Mouse (Mus musculus) cerebellum, adult 2 months (tissue): ENCODE results near the gene Rcn1.

Experiments
- CTCF ChIP-seq: fragments of 200-500 bp; IDR thresholded peaks from 2 replicates; pipeline ENCODE4 v1.5.1; 2011; ENCODE audit warnings: low read depth, mild to moderate bottlenecking, control low read depth, low read length, moderate library complexity, borderline replicate concordance; ENCODE audit not compliant: insufficient read depth
- POLR2A ChIP-seq: fragments of 200-500 bp; IDR thresholded peaks from 2 replicates; pipeline ENCODE4 v1.6.1; 2011; ENCODE audit warnings: low read length, control low read depth, borderline replicate concordance; ENCODE audit not compliant: insufficient read depth

GRCm38 (mm10) chr2:105386418-105386817, 12.7 kb downstream of the Rcn1 start:
- TF ChIP-seq CTCF (no peak), POLR2A (no peak)
